Mouse (Mus musculus) MEL (cell line): ENCODE data around the gene Acadm. TPM values are rescaled to one million over a fixed set of nuclear protein-coding genes. Genes with fewer than 3 reads are reported as not detected.

Source experiments
- DNase-seq: peaks from one replicate; pipeline ENCODE4 v3.0.0; 2011; ENCODE audit warnings: low read depth, low spot score
- H3K27ac ChIP-seq: 2 replicates; pipeline ENCODE4 v1.5.1; 2012; ENCODE audit warnings: low read depth, mild to moderate bottlenecking, control low read depth, low read length, moderate library complexity; ENCODE audit not compliant: control insufficient read depth
- H3K27me3 ChIP-seq, 2 experiments: fragments of 150-350 bp in 1 of 2; sonication (generic) in 1 of 2; 2 replicates each; pipeline ENCODE4 v1.6.1; 2012; ENCODE audit warnings: low read length in 2 of 2, mild to moderate bottlenecking in 2 of 2, improper control_type of control experiment in 1 of 2, moderate library complexity in 1 of 2; ENCODE audit not compliant: insufficient read depth in 2 of 2, control insufficient read depth in 1 of 2
- H3K36me3 ChIP-seq, 2 experiments: 2 replicates each; pipeline ENCODE4 v1.6.1; 2012 to 2014; ENCODE audit warnings: low read length in 2 of 2, improper control_type of control experiment in 1 of 2, inconsistent platforms in 1 of 2, mild to moderate bottlenecking in 1 of 2; ENCODE audit not compliant: insufficient read depth in 2 of 2, control insufficient read depth in 1 of 2
- H3K4me1 ChIP-seq, 2 experiments: fragments of 150-350 bp in 1 of 2; sonication (generic) in 1 of 2; 2 replicates each; pipeline ENCODE4 v1.6.1; 2012; ENCODE audit warnings: low read length in 2 of 2, improper control_type of control experiment in 1 of 2, mild to moderate bottlenecking in 1 of 2; ENCODE audit not compliant: insufficient read depth in 2 of 2, control insufficient read depth in 1 of 2
- H3K4me3 ChIP-seq, 2 experiments: fragments of 150-350 bp in 1 of 2; sonication (generic) in 1 of 2; 2 replicates each; pipeline ENCODE4 v1.5.1; 2012; ENCODE audit warnings: low read depth in 2 of 2, low read length in 2 of 2, mild to moderate bottlenecking in 2 of 2, moderate library complexity in 2 of 2, control low read depth in 1 of 2, improper control_type of control experiment in 1 of 2; ENCODE audit not compliant: control insufficient read depth in 1 of 2, insufficient read depth in 1 of 2
- H3K79me2 ChIP-seq: 2 replicates; pipeline ENCODE4 v1.6.1; 2012; ENCODE audit warnings: mild to moderate bottlenecking, low read length, moderate library complexity; ENCODE audit not compliant: control insufficient read depth, poor library complexity, insufficient read depth
- H3K9ac ChIP-seq: 2 replicates; pipeline ENCODE4 v1.6.1; 2012; ENCODE audit warnings: low read depth, mild to moderate bottlenecking, control low read depth, low read length, moderate library complexity; ENCODE audit not compliant: control insufficient read depth, poor library complexity, severe bottlenecking
- H3K9me3 ChIP-seq: fragments of 150-350 bp; sonication (generic); replicated peaks from 2 replicates; pipeline ENCODE4 v1.6.1; 2012; ENCODE audit warnings: mild to moderate bottlenecking, low read length, improper control_type of control experiment, moderate library complexity; ENCODE audit not compliant: insufficient read depth
- CHD1 ChIP-seq: IDR thresholded peaks from 2 replicates; pipeline ENCODE4 v1.6.1; 2012; ENCODE audit warnings: low read depth, mild to moderate bottlenecking, inconsistent platforms, low read length, improper control_type of control experiment
- CHD2 ChIP-seq: IDR thresholded peaks from 2 replicates; pipeline ENCODE4 v1.6.1; 2011; ENCODE audit warnings: low read length, improper control_type of control experiment
- CTCF ChIP-seq, 3 experiments: IDR thresholded peaks in 2 of 3; conservative IDR thresholded peaks in 1 of 3; 2 replicates each; pipeline ENCODE4 v1.5.1; 2011 to 2012; ENCODE audit warnings: low read length in 3 of 3, low read depth in 2 of 3, mild to moderate bottlenecking in 2 of 3, improper control_type of control experiment in 1 of 3, inconsistent platforms in 1 of 3, mixed read lengths in 1 of 3, moderate library complexity in 1 of 3; ENCODE audit not compliant: control insufficient read depth in 1 of 3, insufficient read depth in 1 of 3, poor library complexity in 1 of 3, severe bottlenecking in 1 of 3
- E2F4 ChIP-seq: IDR thresholded peaks from 2 replicates; pipeline ENCODE4 v1.6.1; 2011; ENCODE audit warnings: low read depth, low read length, improper control_type of control experiment, borderline replicate concordance
- ELF1 ChIP-seq: IDR thresholded peaks from 2 replicates; pipeline ENCODE4 v1.6.1; 2014; ENCODE audit warnings: low read depth, mild to moderate bottlenecking, inconsistent platforms, low read length, improper control_type of control experiment, moderate library complexity
- EP300 ChIP-seq, 2 experiments: IDR thresholded peaks; 2 replicates each; pipeline ENCODE4 v1.6.1; 2011; ENCODE audit warnings: improper control_type of control experiment in 2 of 2, low read length in 2 of 2, low read depth in 1 of 2, mild to moderate bottlenecking in 1 of 2
- ETS1 ChIP-seq: IDR thresholded peaks from 2 replicates; pipeline ENCODE4 v1.6.1; 2012; ENCODE audit warnings: low read depth, mild to moderate bottlenecking, inconsistent platforms, low read length, improper control_type of control experiment, moderate library complexity
- GABPA ChIP-seq: IDR thresholded peaks from 2 replicates; pipeline ENCODE4 v1.6.1; 2012; ENCODE audit warnings: low read depth, mild to moderate bottlenecking, inconsistent platforms, low read length, improper control_type of control experiment, moderate library complexity
- GATA1 ChIP-seq: IDR thresholded peaks from 2 replicates; pipeline ENCODE4 v1.6.1; 2011; ENCODE audit warnings: low read depth, low read length, improper control_type of control experiment
- HCFC1 ChIP-seq: IDR thresholded peaks from 2 replicates; pipeline ENCODE4 v1.6.1; 2012; ENCODE audit warnings: low read depth, mild to moderate bottlenecking, inconsistent platforms, low read length, improper control_type of control experiment, moderate library complexity
- KAT2A ChIP-seq: conservative IDR thresholded peaks from 2 replicates; pipeline ENCODE4 v1.6.1; 2012; ENCODE audit warnings: low read depth, low read length, improper control_type of control experiment, inconsistent platforms
- MAX ChIP-seq: IDR thresholded peaks from 2 replicates; pipeline ENCODE4 v1.6.1; 2011; ENCODE audit warnings: low read length, improper control_type of control experiment
- MYC ChIP-seq: IDR thresholded peaks from 2 replicates; pipeline ENCODE4 v1.6.1; 2011; ENCODE audit warnings: low read depth, mild to moderate bottlenecking, low read length, improper control_type of control experiment, moderate library complexity
- NELFE ChIP-seq: IDR thresholded peaks from 2 replicates; pipeline ENCODE4 v1.6.1; 2011; ENCODE audit warnings: low read depth, low read length, improper control_type of control experiment
- NRF1 ChIP-seq: IDR thresholded peaks from 2 replicates; pipeline ENCODE4 v1.6.1; 2014; ENCODE audit warnings: low read depth, mild to moderate bottlenecking, inconsistent platforms, low read length, improper control_type of control experiment, moderate library complexity; ENCODE audit not compliant: poor library complexity, insufficient read depth, severe bottlenecking
- POLR2AphosphoS2 ChIP-seq: IDR thresholded peaks from 2 replicates; pipeline ENCODE4 v1.6.1; 2011; ENCODE audit warnings: low read length, improper control_type of control experiment
- POLR2AphosphoS5 ChIP-seq: IDR thresholded peaks from 2 replicates; pipeline ENCODE4 v1.6.1; 2012; ENCODE audit warnings: low read depth, borderline replicate concordance, mild to moderate bottlenecking, inconsistent platforms, low read length, moderate library complexity, mixed read lengths
- RAD21 ChIP-seq: IDR thresholded peaks from 2 replicates; pipeline ENCODE4 v1.6.1; 2011; ENCODE audit warnings: mild to moderate bottlenecking, low read depth, low read length, improper control_type of control experiment
- SIN3A ChIP-seq: IDR thresholded peaks from 2 replicates; pipeline ENCODE4 v1.6.1; 2012; ENCODE audit warnings: low read length, improper control_type of control experiment, inconsistent platforms
- SMC3 ChIP-seq: IDR thresholded peaks from 2 replicates; pipeline ENCODE4 v1.6.1; 2011; ENCODE audit warnings: low read depth, low read length, improper control_type of control experiment
- USF1 ChIP-seq: IDR thresholded peaks from 2 replicates; pipeline ENCODE4 v1.6.1; 2014; ENCODE audit warnings: low read depth, mild to moderate bottlenecking, inconsistent platforms, low read length, improper control_type of control experiment, moderate library complexity
- ZKSCAN1 ChIP-seq: IDR thresholded peaks from 2 replicates; pipeline ENCODE4 v1.6.1; 2012; ENCODE audit warnings: low read depth, mild to moderate bottlenecking, inconsistent platforms, low read length, improper control_type of control experiment, moderate library complexity
- polyA plus RNA-seq, 2 experiments: library from polyadenylated mRNA; stranded (reverse) in 1 of 2; unstranded in 1 of 2; fragments of >175 nt in 1 of 2; fragments of >200 nt in 1 of 2; gene quantifications; 2 replicates each; pipeline versions ENCODE4 v1.2.1 to v1.2.4; 2012; ENCODE audit warnings: low replicate concordance in 2 of 2, low read depth in 1 of 2; ENCODE audit not compliant: insufficient read length in 2 of 2, insufficient read depth in 1 of 2, missing spikeins in 1 of 2
- total RNA-seq: library from RNA; depleted of rRNA; stranded (reverse); fragments of 300-350 nt; gene quantifications from 2 replicates; pipeline ENCODE4 v1.2.3, GENCODE M21; 2012

Gene Acadm
- total and polyA plus RNA-seq, 3 experiments: 36.7 to 44.3 TPM; not detected in 1

DNA sequence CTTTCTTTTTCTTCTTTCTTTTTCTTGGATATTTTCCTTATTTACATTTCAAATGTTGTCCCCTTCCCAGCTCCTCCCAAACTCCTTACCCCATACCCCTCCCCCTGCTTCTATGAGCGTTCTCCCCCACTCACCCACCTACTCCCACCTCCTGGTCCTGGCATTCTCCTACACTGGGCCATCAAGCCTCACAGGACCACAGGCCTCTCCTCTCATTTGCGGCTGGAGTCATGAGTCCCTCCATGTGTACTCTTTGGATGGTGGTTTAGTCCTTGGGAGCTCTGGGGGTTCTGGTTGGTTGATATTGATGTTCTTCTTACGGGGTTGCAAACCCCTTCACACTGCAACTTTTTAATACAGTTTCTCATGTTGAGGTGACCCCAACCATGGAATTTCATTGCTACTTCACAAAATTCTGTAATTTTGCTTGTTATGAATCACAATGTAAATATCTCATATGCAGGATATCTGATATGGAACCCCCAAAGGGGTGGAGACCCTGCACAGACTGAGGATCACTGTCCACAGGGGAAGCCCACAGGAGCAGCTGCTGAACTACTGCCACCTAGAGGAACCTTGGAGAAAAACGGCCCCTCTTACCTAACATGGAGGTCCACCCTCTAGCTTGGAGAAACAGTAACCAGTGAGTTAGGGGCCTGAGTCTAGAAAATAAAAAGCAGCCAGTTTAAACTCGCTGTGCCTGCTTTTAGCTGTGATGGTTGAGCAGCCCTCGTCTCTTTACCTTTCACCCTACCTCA lies 17.4 kb upstream of the Acadm start:
- peak; percentile 58 for DNase-seq
- Histone ChIP-seq H3K27me3 (no peaks in the 10 kb centered on the region), H3K4me3 (no peak overlapping the region), H3K4me1 (no peaks in the 10 kb centered on the region), H3K27ac (no peak overlapping the region), H3K36me3 (no peaks in the 10 kb centered on the region), H3K79me2 (no peaks in the 10 kb centered on the region), H3K9ac (no peak overlapping the region), H3K9me3 (no peaks in the 10 kb centered on the region)
- TF ChIP-seq KAT2A (no peak), EP300 (IDR thresholded peaks at IDR 0.05; ENCODE audit: low read depth in 1 of 2, low read length in 2 of 2) (no peak), NELFE (no peak), CTCF (IDR thresholded peaks at IDR 0.05 in 2 of 3, conservative IDR thresholded peaks at IDR 0.05 in 1 of 3; ENCODE audit: control insufficient read depth in 1 of 3, insufficient read depth in 1 of 3, low read depth in 2 of 3, low read length in 3 of 3, poor library complexity in 1 of 3, severe bottlenecking in 1 of 3) (peak; percentile 69 to 81 (median 71)), RAD21 (peak; percentile 21), ELF1 (no peak), E2F4 (no peak), SMC3 (peak; percentile 23; the same call in 1 of the 2 replicates), CHD2 (no peak), CHD1 (no peak), HCFC1 (no peak), MAX (no peak), POLR2AphosphoS2 (no peak), GATA1 (no peak), USF1 (no peak), ZKSCAN1 (no peak), POLR2AphosphoS5 (no peak), NRF1 (no peak), MYC (no peak)

DNA sequence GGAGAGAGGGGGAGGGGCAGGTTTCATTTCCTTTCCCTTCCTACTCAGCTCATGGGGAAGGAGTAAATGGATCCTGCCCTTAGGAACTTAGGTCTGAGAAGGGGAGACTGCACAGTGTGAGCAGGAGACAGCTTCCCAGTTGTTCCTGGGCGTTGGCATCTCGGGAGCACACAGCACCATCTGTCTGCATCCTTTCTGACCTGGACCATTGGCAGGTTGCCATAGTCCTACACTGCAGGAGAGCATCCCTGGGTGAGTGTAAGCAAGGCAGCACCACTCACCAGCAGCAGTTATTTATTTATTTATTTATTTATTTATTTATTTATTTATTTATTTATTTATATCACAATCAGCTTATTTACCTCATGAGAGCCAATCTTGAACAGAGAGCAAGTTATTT lies 16.5 kb upstream of the Acadm start:
- H3K4me3 ChIP-seq: no peak overlapping the region
- no peaks in the 10 kb centered on the region for H3K4me1 ChIP-seq
- no peak for DNase-seq
- no peak overlapping the region for H3K9ac ChIP-seq
- H3K27ac ChIP-seq: no peak overlapping the region
- H3K27me3 ChIP-seq: no peaks in the 10 kb centered on the region
- no peaks in the 10 kb centered on the region for H3K9me3 ChIP-seq
- TF ChIP-seq GABPA: no peak
- no peak for TF ChIP-seq NELFE
- TF ChIP-seq ETS1: no peak
- TF ChIP-seq SIN3A: no peak
- TF ChIP-seq NRF1: no peak
- H3K79me2 ChIP-seq: no peaks in the 10 kb centered on the region
- H3K36me3 ChIP-seq: no peaks in the 10 kb centered on the region
